Mouse (Mus musculus) CH12.LX (cell line): ENCODE measurements around the gene Map3k7.

ENCODE experiments used
- MAX ChIP-seq: IDR thresholded peaks from 2 replicates; pipeline ENCODE4 v1.6.1; 2011; ENCODE audit warnings: low read length, improper control_type of control experiment
- USF1 ChIP-seq: IDR thresholded peaks from 2 replicates; pipeline ENCODE4 v1.6.1; 2014; ENCODE audit warnings: low read depth, mild to moderate bottlenecking, inconsistent platforms, low read length, improper control_type of control experiment

DNA sequence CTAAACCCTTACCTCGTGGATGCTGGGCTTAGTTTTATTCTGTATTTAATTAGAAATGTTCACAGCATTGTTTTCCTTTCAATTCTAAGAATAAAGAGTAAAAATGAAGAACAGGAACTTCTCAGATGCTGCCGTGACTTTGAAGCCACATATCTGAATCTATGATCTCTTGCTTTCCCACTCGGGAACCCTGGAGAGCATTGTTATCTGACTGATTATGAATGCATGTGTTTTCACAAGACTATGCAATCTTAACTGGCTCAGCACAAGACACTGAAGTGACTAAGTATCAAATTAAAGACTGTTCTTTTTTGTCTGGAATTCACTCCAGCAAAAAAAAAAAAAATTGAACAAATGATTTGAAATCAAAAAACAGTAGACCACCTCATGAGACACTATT lies 30.7 kb upstream of the Map3k7 start:
- no peak for TF ChIP-seq MAX
- TF ChIP-seq USF1, result no peak
